Mouse (Mus musculus): Measurements from ENCODE around the gene Zfp367. TPM values are rescaled to one million over a fixed set of nuclear protein-coding genes. Genes with fewer than 3 reads are reported as not detected.

The Zfp367 gene
- polyA plus RNA-seq, 1 experiment: 1.6 TPM

- Histone ChIP-seq H3K27me3 (ENCODE audit: control insufficient read depth) (no peaks in the 10 kb centered on the region), H3K4me1 (ENCODE audit: control insufficient read depth) (no peaks in the 10 kb centered on the region), H3K36me3 (ENCODE audit: control insufficient read depth) (no peaks in the 10 kb centered on the region), H3K4me3 (replicated peaks) (no peak overlapping the region), H3K9me3 (ENCODE audit: control insufficient read depth, low read length) (no peaks in the 10 kb centered on the region)
- no peak for TF ChIP-seq GATA1 (IDR thresholded peaks at IDR 0.05; ENCODE audit: low read length)
- no peak for TF ChIP-seq TAL1 (IDR thresholded peaks at IDR 0.05; ENCODE audit: low read length)
Measured at GRCm38 (mm10) chr13:64107105-64107504, 45.9 kb downstream of the Zfp367 start.

GRCm38 (mm10) chr13:64105690-64106089 is 47.3 kb downstream of the Zfp367 start:
- Histone ChIP-seq H3K36me3 (ENCODE audit: control insufficient read depth) (no peaks in the 10 kb centered on the region), H3K4me3 (replicated peaks) (no peak overlapping the region)
- TF ChIP-seq TAL1 (IDR thresholded peaks at IDR 0.05; ENCODE audit: low read length): no peak
- TF ChIP-seq GATA1 (IDR thresholded peaks at IDR 0.05; ENCODE audit: low read length): no peak

GRCm38 (mm10) chr13:64100186-64100585 is 52.8 kb downstream of the Zfp367 start:
- Histone ChIP-seq H3K9me3 (ENCODE audit: control insufficient read depth, low read length) (no peaks in the 10 kb centered on the region), H3K4me3 (replicated peaks) (no peak overlapping the region), H3K27me3 (ENCODE audit: control insufficient read depth) (no peaks in the 10 kb centered on the region), H3K4me1 (ENCODE audit: control insufficient read depth) (no peaks in the 10 kb centered on the region), H3K36me3 (ENCODE audit: control insufficient read depth) (no peaks in the 10 kb centered on the region)
- no peak for TF ChIP-seq TAL1 (IDR thresholded peaks at IDR 0.05; ENCODE audit: low read length)
- TF ChIP-seq GATA1 (IDR thresholded peaks at IDR 0.05; ENCODE audit: low read length): no peak

More at GRCm38 (mm10) chr13:64105690-64106089, 47.3 kb downstream of the Zfp367 start:
- Histone ChIP-seq H3K27me3 (ENCODE audit: control insufficient read depth) (no peaks in the 10 kb centered on the region), H3K9me3 (ENCODE audit: control insufficient read depth, low read length) (no peaks in the 10 kb centered on the region), H3K4me1 (ENCODE audit: control insufficient read depth) (no peaks in the 10 kb centered on the region)

GRCm38 (mm10) chr13:64098992-64099391 is 54.0 kb downstream of the Zfp367 start:
- no peaks in the 10 kb centered on the region for H3K4me1 ChIP-seq (ENCODE audit: control insufficient read depth)
- H3K9me3 ChIP-seq (ENCODE audit: control insufficient read depth, low read length): no peaks in the 10 kb centered on the region
- H3K27me3 ChIP-seq (ENCODE audit: control insufficient read depth): no peaks in the 10 kb centered on the region
- TF ChIP-seq TAL1 (IDR thresholded peaks at IDR 0.05; ENCODE audit: low read length) (no peak), GATA1 (IDR thresholded peaks at IDR 0.05; ENCODE audit: low read length) (no peak)
- H3K4me3 ChIP-seq (replicated peaks): no peak overlapping the region
- no peaks in the 10 kb centered on the region for H3K36me3 ChIP-seq (ENCODE audit: control insufficient read depth)

- H3K36me3 ChIP-seq (ENCODE audit: control insufficient read depth): no peaks in the 10 kb centered on the region
- H3K9me3 ChIP-seq (ENCODE audit: control insufficient read depth, low read length): no peaks in the 10 kb centered on the region
- no peaks in the 10 kb centered on the region for H3K27me3 ChIP-seq (ENCODE audit: control insufficient read depth)
- no peak overlapping the region for H3K4me3 ChIP-seq (replicated peaks)
- no peak for TF ChIP-seq TAL1 (IDR thresholded peaks at IDR 0.05; ENCODE audit: low read length)
- no peak for TF ChIP-seq GATA1 (IDR thresholded peaks at IDR 0.05; ENCODE audit: low read length)
- H3K4me1 ChIP-seq (ENCODE audit: control insufficient read depth): no peaks in the 10 kb centered on the region
Measured at GRCm38 (mm10) chr13:64093341-64093740, 59.7 kb downstream of the Zfp367 start.

- no peaks in the 10 kb centered on the region for H3K4me1 ChIP-seq (ENCODE audit: control insufficient read depth)
- H3K9me3 ChIP-seq (ENCODE audit: control insufficient read depth, low read length): no peaks in the 10 kb centered on the region
- no peaks in the 10 kb centered on the region for H3K27me3 ChIP-seq (ENCODE audit: control insufficient read depth)
- H3K4me3 ChIP-seq (replicated peaks): no peak overlapping the region
- H3K36me3 ChIP-seq (ENCODE audit: control insufficient read depth): no peaks in the 10 kb centered on the region
- TF ChIP-seq TAL1 (IDR thresholded peaks at IDR 0.05; ENCODE audit: low read length) (no peak), GATA1 (IDR thresholded peaks at IDR 0.05; ENCODE audit: low read length) (no peak)
Measured at GRCm38 (mm10) chr13:64092752-64093151, 60.2 kb downstream of the Zfp367 start.

GRCm38 (mm10) chr13:64092141-64092540 is 60.9 kb downstream of the Zfp367 start:
- Histone ChIP-seq H3K36me3 (ENCODE audit: control insufficient read depth) (no peaks in the 10 kb centered on the region), H3K9me3 (ENCODE audit: control insufficient read depth, low read length) (no peaks in the 10 kb centered on the region), H3K27me3 (ENCODE audit: control insufficient read depth) (no peaks in the 10 kb centered on the region), H3K4me3 (replicated peaks) (no peak overlapping the region), H3K4me1 (ENCODE audit: control insufficient read depth) (no peaks in the 10 kb centered on the region)
- TF ChIP-seq GATA1 (IDR thresholded peaks at IDR 0.05; ENCODE audit: low read length) (no peak), TAL1 (IDR thresholded peaks at IDR 0.05; ENCODE audit: low read length) (no peak)

GRCm38 (mm10) chr13:64091006-64091405 is 62.0 kb downstream of the Zfp367 start:
- no peaks in the 10 kb centered on the region for H3K27me3 ChIP-seq (ENCODE audit: control insufficient read depth)
- H3K9me3 ChIP-seq (ENCODE audit: control insufficient read depth, low read length): no peaks in the 10 kb centered on the region
- TF ChIP-seq TAL1 (IDR thresholded peaks at IDR 0.05; ENCODE audit: low read length): no peak
- TF ChIP-seq GATA1 (IDR thresholded peaks at IDR 0.05; ENCODE audit: low read length): no peak
- no peak overlapping the region for H3K4me3 ChIP-seq (replicated peaks)
- H3K36me3 ChIP-seq (ENCODE audit: control insufficient read depth): no peaks in the 10 kb centered on the region
- no peaks in the 10 kb centered on the region for H3K4me1 ChIP-seq (ENCODE audit: control insufficient read depth)

GRCm38 (mm10) chr13:64090278-64090677 is 62.7 kb downstream of the Zfp367 start:
- Histone ChIP-seq H3K4me3 (replicated peaks) (no peak overlapping the region), H3K9me3 (ENCODE audit: control insufficient read depth, low read length) (no peaks in the 10 kb centered on the region), H3K27me3 (ENCODE audit: control insufficient read depth) (no peaks in the 10 kb centered on the region), H3K36me3 (ENCODE audit: control insufficient read depth) (no peaks in the 10 kb centered on the region), H3K4me1 (ENCODE audit: control insufficient read depth) (no peaks in the 10 kb centered on the region)
- TF ChIP-seq GATA1 (IDR thresholded peaks at IDR 0.05; ENCODE audit: low read length): no peak
- TF ChIP-seq TAL1 (IDR thresholded peaks at IDR 0.05; ENCODE audit: low read length): no peak

- Histone ChIP-seq H3K4me3 (replicated peaks) (no peak within 1 kb of the TSS), H3K9me3 (ENCODE audit: control insufficient read depth, low read length) (no peaks in the 10 kb centered on the region), H3K36me3 (ENCODE audit: control insufficient read depth) (no peaks in the 10 kb centered on the region), H3K27me3 (ENCODE audit: control insufficient read depth) (no peaks in the 10 kb centered on the region), H3K4me1 (ENCODE audit: control insufficient read depth) (no peaks in the 10 kb centered on the region)
- TF ChIP-seq TAL1 (IDR thresholded peaks at IDR 0.05; ENCODE audit: low read length): no peak
- no peak for TF ChIP-seq GATA1 (IDR thresholded peaks at IDR 0.05; ENCODE audit: low read length)
Measured at GRCm38 (mm10) chr13:64089130-64089529, 63.9 kb downstream of the Zfp367 start, which contains the start of gene Hsd17b3. Gene Hsd17b3 (minus strand): TSS chr13:64089230.
